Mouse (Mus musculus) hindbrain, embryonic 16.5 days (tissue): ENCODE data around the gene Cdh23. TPM values are rescaled to one million over a fixed set of nuclear protein-coding genes. Genes with fewer than 3 reads are reported as not detected.

Experiments used
- ATAC-seq: fragments of 200-750 bp; cut with Nextera tagmentation; 2 replicates; pipeline ENCODE4 v1.8.0; 2017; ENCODE audit warnings: moderate TSS enrichment, moderate library complexity
- H3K27ac ChIP-seq: fragments of 300-500 bp; sonication (generic); 2 replicates; pipeline ENCODE4 v1.5.1; 2014; ENCODE audit warnings: low read depth, mild to moderate bottlenecking, control low read depth, low read length, moderate library complexity
- H3K27me3 ChIP-seq: fragments of 300-500 bp; sonication (generic); replicated peaks from 2 replicates; pipeline ENCODE4 v1.6.1; 2014; ENCODE audit warnings: low read length; ENCODE audit not compliant: control insufficient read depth, insufficient read depth
- H3K36me3 ChIP-seq: fragments of 300-500 bp; sonication (generic); 2 replicates; pipeline ENCODE4 v1.6.1; 2014; ENCODE audit warnings: mild to moderate bottlenecking, low read length, moderate library complexity, mixed read lengths; ENCODE audit not compliant: control insufficient read depth, insufficient read depth
- H3K4me1 ChIP-seq: fragments of 300-500 bp; sonication (generic); 2 replicates; pipeline ENCODE4 v1.6.1; 2014; ENCODE audit warnings: low read depth, low read length; ENCODE audit not compliant: control insufficient read depth, insufficient read depth
- H3K4me2 ChIP-seq: fragments of 300-500 bp; sonication (generic); 2 replicates; pipeline ENCODE4 v1.6.1; 2014; ENCODE audit warnings: mild to moderate bottlenecking, low read length, control low read depth, moderate library complexity
- H3K4me3 ChIP-seq: fragments of 300-500 bp; sonication (generic); 2 replicates; pipeline ENCODE4 v1.5.1; 2014; ENCODE audit warnings: mild to moderate bottlenecking, low read length, control low read depth, moderate library complexity
- H3K9ac ChIP-seq: fragments of 300-500 bp; sonication (generic); 2 replicates; pipeline ENCODE4 v1.6.1; 2014; ENCODE audit warnings: low read depth, mild to moderate bottlenecking, control low read depth, low read length, moderate library complexity
- H3K9me3 ChIP-seq: fragments of 300-500 bp; sonication (generic); 2 replicates; pipeline ENCODE4 v1.6.1; 2014; ENCODE audit warnings: mild to moderate bottlenecking, low read length, moderate library complexity; ENCODE audit not compliant: control insufficient read depth
- WGBS: fragments of 180-500 bp; shearing (Covaris S2); extraction: QIAGEN DNeasy Blood & Tissue Kit; methylation state at CpG from one replicate; pipeline ENCODE4 v1.1.7; 2014; 5-methylcytosine and 5-hydroxymethylcytosine counted together
- polyA plus RNA-seq: library from polyadenylated mRNA; unstranded; fragments of >200 nt; fragmentation: Nextera tagmentation; extraction: Ambion mirVana; gene quantifications from 2 replicates; pipeline ENCODE4 v1.2.1, GENCODE M21; 2015

Gene Cdh23
- polyA plus RNA-seq, 1 experiment from 2014 or later, result 6.1 TPM

DNA sequence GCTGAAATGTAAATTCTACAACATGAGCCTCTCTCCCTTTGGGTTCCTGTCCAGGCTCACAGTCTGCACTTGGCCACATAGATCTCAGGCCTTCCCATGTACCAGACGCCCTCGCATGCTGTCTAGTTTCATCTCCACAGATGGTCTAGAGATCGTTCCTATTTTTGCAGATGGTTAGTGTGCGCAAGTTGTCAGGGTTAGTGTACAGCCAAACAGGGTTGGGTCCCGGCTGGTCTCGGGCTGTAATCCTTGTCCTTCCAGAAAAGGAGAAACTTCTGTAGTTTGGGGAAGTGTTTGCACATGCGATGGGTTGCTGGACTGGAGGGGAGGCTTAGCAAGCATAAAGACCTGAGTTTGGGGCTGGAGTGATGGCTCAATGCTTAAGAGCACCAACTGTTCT is 409.7 kb downstream of the Cdh23 start:
- peaks cover 63% of the 10 kb centered on the region for H3K4me1 ChIP-seq
- no peak overlapping the region for H3K9ac ChIP-seq
- H3K27ac ChIP-seq, result peak overlapping the region; percentile 83
- H3K9me3 ChIP-seq, result no peaks in the 10 kb centered on the region
- WGBS, result 85% methylated on average over 7 of the region's 7 CpGs
- no peaks in the 10 kb centered on the region for H3K36me3 ChIP-seq
- H3K27me3 ChIP-seq, result no peaks in the 10 kb centered on the region
- no peak for ATAC-seq
- peak overlapping the region; percentile 57; the same call in 1 of the 2 replicates for H3K4me2 ChIP-seq
- H3K4me3 ChIP-seq, result no peak overlapping the region

- peak overlapping the region; percentile 43; the same call in 1 of the 2 replicates for H3K9ac ChIP-seq
- no peaks in the 10 kb centered on the region for H3K9me3 ChIP-seq
- no peaks in the 10 kb centered on the region for H3K36me3 ChIP-seq
- H3K4me3 ChIP-seq, result peak overlapping the region; percentile 31
- H3K27ac ChIP-seq, result peak overlapping the region; percentile 83
- WGBS, result 14% methylated on average over 14 of the region's 14 CpGs
- H3K4me2 ChIP-seq, result peak overlapping the region; percentile 57
- H3K27me3 ChIP-seq, result no peaks in the 10 kb centered on the region
- peak; percentile 85 for ATAC-seq
- H3K4me1 ChIP-seq, result peaks cover 70% of the 10 kb centered on the region
These were observed 410.5 kb downstream of the Cdh23 start for GRCm38 (mm10) chr10:60285676-60286372.

DNA sequence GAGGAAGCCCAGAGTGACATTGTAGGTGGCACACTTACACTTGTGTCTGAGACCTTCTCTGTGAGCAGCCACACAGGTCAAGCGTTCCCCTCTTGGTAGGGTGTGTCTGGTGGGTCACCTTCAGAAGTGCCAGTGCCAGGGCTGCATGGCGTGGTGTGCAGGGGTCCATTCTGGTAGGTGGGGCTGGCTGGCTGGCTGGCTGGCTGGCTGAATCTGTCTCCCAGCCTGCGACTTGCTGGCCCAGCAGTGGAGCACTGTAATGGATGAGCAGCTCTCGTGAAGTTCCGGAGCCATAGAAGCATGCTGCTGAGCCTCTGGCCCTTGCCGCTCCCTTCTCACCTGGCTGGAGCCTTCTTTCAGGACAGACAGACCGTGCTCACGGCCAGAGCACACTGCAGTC is 411.1 kb downstream of the Cdh23 start:
- Histone ChIP-seq H3K4me3 (peak overlapping the region; percentile 31), H3K36me3 (no peaks in the 10 kb centered on the region), H3K9ac (peak overlapping the region; percentile 43), H3K4me2 (peak overlapping the region; percentile 57), H3K4me1 (peaks cover 72% of the 10 kb centered on the region), H3K9me3 (no peaks in the 10 kb centered on the region), H3K27ac (peak overlapping the region; percentile 83), H3K27me3 (no peaks in the 10 kb centered on the region)
- ATAC-seq, result peak; percentile 40
- WGBS, result 29% methylated on average over 8 of the region's 8 CpGs

DNA sequence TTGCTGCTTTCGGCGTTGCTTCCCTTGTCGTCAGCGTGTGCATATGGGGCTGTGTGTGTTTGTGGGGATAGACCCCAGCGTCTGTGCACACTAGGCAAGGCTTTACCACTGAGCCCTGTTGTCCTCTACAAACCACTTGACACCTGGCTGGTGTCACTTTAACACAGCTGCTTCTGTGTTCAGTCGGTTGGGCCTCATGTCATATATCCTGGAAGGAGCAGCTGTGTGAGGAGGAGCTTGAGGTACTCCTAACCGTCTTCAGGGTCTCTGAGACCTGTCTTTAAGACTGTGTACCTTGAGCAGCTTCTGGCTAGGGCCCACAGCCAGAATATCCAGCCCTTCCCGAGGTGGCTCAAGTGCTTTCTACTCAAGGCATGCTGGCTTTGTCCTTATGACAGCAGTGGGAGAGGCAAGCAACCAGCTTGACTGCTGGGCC is 411.6 kb downstream of the Cdh23 start:
- H3K36me3 ChIP-seq, result no peaks in the 10 kb centered on the region
- WGBS, result 31% methylated on average over 8 of the region's 8 CpGs
- peak overlapping the region; percentile 57 for H3K4me2 ChIP-seq
- peak overlapping the region; percentile 83 for H3K27ac ChIP-seq
- no peaks in the 10 kb centered on the region for H3K27me3 ChIP-seq
- H3K9ac ChIP-seq, result peak overlapping the region; percentile 43; the same call in 1 of the 2 replicates
- peak; percentile 6; the same call in 1 of the 2 replicates for ATAC-seq
- H3K9me3 ChIP-seq, result no peaks in the 10 kb centered on the region
- peaks cover 73% of the 10 kb centered on the region for H3K4me1 ChIP-seq
- peak overlapping the region; percentile 31 for H3K4me3 ChIP-seq

DNA sequence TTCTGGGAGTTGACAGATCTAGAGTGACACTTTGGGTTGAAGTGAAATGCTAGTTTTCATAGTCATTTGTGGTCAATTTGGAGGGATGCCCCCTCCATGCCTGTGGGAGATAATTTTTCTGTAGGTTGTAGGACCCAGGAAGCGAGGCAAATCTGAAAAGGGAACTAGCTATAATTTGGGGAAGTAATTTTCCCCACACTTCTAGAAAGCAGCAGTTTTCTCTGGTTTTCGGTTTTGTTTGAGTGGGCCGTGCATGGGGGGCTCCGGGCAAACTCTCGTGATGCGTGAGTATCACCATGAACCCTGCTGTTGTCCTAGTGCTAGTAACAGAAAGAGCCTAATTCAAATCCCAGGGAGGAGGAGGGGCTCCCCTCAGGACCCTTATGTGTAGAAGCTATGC is 412.0 kb downstream of the Cdh23 start:
- Histone ChIP-seq H3K4me3 (no peak overlapping the region), H3K9ac (0 out of 2 replicates have a peak overlapping the region, but pooled peaks have one; percentile 16), H3K36me3 (no peaks in the 10 kb centered on the region), H3K4me2 (peak overlapping the region; percentile 57), H3K27me3 (no peaks in the 10 kb centered on the region), H3K27ac (peak overlapping the region; percentile 83), H3K9me3 (no peaks in the 10 kb centered on the region), H3K4me1 (peaks cover 77% of the 10 kb centered on the region)
- WGBS, result 48% methylated on average over 6 of the region's 6 CpGs
- no peak for ATAC-seq

DNA sequence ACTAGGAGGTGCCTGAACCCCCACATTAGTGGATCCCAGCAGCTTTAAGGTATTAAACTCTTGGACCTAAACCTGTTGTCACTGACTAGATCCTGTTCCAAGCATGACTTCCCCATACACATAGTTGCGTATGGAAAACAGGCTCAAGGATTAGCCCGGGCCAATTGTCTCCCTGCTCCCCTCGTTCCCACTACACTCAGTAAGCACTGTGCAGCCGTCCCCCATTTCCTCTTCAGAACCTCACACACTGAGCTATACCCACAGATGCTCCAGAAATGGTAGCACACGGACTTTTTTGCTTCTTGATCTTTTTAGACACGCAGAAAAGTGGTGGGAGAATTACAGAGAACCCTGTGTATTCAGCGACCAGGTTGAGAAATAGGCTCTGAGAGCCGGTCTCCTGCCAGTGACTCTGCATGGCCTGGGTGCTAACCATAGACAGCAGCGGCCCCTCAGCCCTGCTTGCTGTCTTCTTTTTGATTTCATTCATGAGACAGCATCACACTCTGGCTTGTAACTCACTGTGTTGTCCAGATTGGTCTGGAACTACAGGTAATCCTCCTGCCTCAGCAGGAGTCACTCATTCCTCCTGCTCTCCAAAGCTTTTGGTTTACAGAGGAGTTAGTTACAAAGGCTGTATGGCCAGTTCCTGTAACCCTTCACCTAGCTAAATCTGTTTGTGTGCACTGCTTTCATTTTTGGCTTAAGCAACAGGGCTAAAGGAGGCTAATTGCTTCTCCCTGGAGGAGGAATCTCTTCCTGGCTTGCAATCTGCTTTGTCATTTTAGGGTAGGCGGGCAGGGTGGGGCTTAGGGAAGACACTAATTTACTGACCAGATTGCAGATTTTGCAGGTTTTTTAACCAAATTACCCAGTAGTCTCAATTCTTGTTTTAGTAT is 413.9 kb downstream of the Cdh23 start:
- Histone ChIP-seq H3K36me3 (no peaks in the 10 kb centered on the region), H3K27ac (peak overlapping the region; percentile 31; the same call in 1 of the 2 replicates), H3K9ac (no peak overlapping the region), H3K4me3 (no peak overlapping the region), H3K27me3 (no peaks in the 10 kb centered on the region), H3K4me1 (peaks cover 85% of the 10 kb centered on the region), H3K9me3 (no peaks in the 10 kb centered on the region), H3K4me2 (no peak overlapping the region)
- no peak for ATAC-seq
- 80% methylated on average over 10 of the region's 10 CpGs for WGBS

DNA sequence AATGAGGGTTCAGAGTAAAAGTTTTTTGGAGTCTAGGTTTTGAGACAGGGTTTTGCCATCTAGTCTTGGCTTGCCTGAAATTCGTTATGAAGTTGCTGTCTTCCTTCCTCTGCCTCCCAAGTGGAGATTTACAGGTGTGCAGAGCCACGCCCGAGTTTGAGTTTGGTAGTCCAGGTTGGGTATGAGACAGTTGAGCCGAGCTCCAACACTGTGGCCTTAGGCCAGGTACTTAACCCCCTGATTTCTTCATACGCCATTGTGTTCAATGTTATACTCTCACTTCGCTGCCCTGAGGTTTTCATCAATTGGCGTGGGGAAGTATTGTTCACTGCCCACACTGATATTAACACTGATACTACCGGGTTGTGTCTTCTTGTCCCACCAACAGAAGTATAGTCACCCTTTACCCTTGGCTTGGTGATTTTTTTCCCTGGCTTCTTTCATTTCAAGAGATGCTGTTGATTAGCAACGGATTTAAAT is 414.7 kb downstream of the Cdh23 start:
- ATAC-seq, result no peak
- Histone ChIP-seq H3K27me3 (no peaks in the 10 kb centered on the region), H3K9me3 (no peaks in the 10 kb centered on the region), H3K27ac (no peak overlapping the region), H3K36me3 (no peaks in the 10 kb centered on the region), H3K4me2 (no peak overlapping the region), H3K9ac (no peak overlapping the region), H3K4me1 (peaks cover 79% of the 10 kb centered on the region), H3K4me3 (no peak overlapping the region)
- 90% methylated on average over 9 of the region's 9 CpGs for WGBS

DNA sequence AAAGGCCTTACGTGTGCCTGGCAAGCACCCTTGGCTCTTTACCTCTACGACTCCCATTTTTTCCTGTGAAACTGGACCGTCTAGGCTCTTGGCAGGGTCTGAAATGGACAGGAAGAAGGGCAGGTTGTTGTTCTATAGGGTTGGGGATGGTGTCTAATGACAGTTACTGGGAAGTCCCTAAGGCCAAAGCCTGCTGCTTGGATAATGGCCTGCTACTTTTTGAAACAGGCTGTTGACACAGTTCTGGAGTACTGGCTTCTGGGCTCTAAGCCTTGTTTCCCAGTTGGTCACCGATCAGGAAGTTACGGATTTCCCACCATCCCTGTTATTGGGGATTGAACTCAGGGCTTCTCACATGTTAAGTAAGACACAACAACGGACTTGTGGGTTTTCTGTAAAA is 415.9 kb downstream of the Cdh23 start:
- no peak overlapping the region for H3K4me3 ChIP-seq
- H3K9me3 ChIP-seq, result no peaks in the 10 kb centered on the region
- no peaks in the 10 kb centered on the region for H3K36me3 ChIP-seq
- 0 out of 2 replicates have a peak overlapping the region, but pooled peaks have one; percentile 23 for H3K27ac ChIP-seq
- WGBS, result 86% methylated on average over 6 of the region's 6 CpGs
- H3K27me3 ChIP-seq, result no peaks in the 10 kb centered on the region
- no peak overlapping the region for H3K9ac ChIP-seq
- no peak for ATAC-seq
- H3K4me1 ChIP-seq, result peaks cover 66% of the 10 kb centered on the region
- peak overlapping the region; percentile 68 for H3K4me2 ChIP-seq

DNA sequence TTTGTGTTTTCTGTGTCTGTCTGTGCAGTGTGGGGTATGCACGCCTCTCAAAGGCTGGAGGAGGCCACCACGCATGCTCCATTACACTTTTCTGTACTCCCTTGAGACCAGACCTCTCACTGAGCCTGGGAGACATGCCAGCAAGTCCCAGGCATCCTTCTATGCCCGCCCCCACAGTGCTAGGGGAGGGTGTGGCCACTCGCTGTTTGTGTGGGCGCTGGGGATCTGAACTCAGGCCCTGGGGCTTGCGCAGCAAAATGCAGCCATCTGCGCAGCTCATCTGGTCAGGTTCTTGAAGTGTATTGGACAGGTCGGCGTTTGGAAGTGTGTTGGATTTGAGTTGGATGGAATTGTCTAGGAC is 416.4 kb downstream of the Cdh23 start:
- H3K36me3 ChIP-seq, result no peaks in the 10 kb centered on the region
- H3K27ac ChIP-seq, result 0 out of 2 replicates have a peak overlapping the region, but pooled peaks have one; percentile 23
- peak overlapping the region; percentile 11 for H3K4me3 ChIP-seq
- WGBS, result 69% methylated on average over 9 of the region's 9 CpGs
- no peak for ATAC-seq
- no peaks in the 10 kb centered on the region for H3K9me3 ChIP-seq
- peaks cover 62% of the 10 kb centered on the region for H3K4me1 ChIP-seq
- peak overlapping the region; percentile 41 for H3K9ac ChIP-seq
- no peaks in the 10 kb centered on the region for H3K27me3 ChIP-seq
- peak overlapping the region; percentile 68 for H3K4me2 ChIP-seq
